8 mouse cellular contexts compared by ENCODE assay signal in genomic region chr19:55953207-55953606, GRCm38 (mm10).
DNase-seq lines count a peak whose midpoint lies in the region; ATAC-seq lines count a peak whose summit lies in the region.

No protein-coding gene starts in this region.

- 78% methylated on average over 3 of the region's 3 CpGs for WGBS in liver, embryonic 16.5 days (ENCODE audit: insufficient replicate concordance)
- WGBS in liver, embryonic 11.5 days: 73% methylated on average over 3 of the region's 3 CpGs

- no peaks in the 10 kb centered on the region; the same call in 1 of the 2 replicates for H3K4me1 ChIP-seq in liver, embryonic 16.5 days (ENCODE audit: control insufficient read depth, low read depth, low read length)
- no peaks in the 10 kb centered on the region for H3K4me1 ChIP-seq in liver, embryonic 11.5 days (replicated peaks; ENCODE audit: control insufficient read depth, insufficient read depth, low read length)

- H3K36me3 ChIP-seq in liver, embryonic 16.5 days (ENCODE audit: control insufficient read depth, insufficient read depth): no peaks in the 10 kb centered on the region; the same call in 1 of the 2 replicates
- H3K36me3 ChIP-seq in liver, embryonic 11.5 days (ENCODE audit: control insufficient read depth, insufficient read depth, low read length): no peaks in the 10 kb centered on the region

- H3K4me2 ChIP-seq in liver, embryonic 16.5 days (ENCODE audit: low read depth, low read length): no peak overlapping the region
- H3K4me2 ChIP-seq in liver, embryonic 11.5 days: no peak overlapping the region

- ATAC-seq in liver, embryonic 16.5 days (ENCODE audit: low read depth): no peak
- ATAC-seq in liver, embryonic 11.5 days (replicated peaks; ENCODE audit: low FRiP score): no peak
- ATAC-seq in CD4-positive, CD25-positive, alpha-beta regulatory T cell, adult 4 months: no peak
- ATAC-seq in megakaryocyte progenitor cell, adult 5-6 weeks (replicated peaks; ENCODE audit: poor library complexity): no peak

- no peak overlapping the region for H3K27ac ChIP-seq in liver, embryonic 16.5 days (ENCODE audit: low read length)
- H3K27ac ChIP-seq in liver, embryonic 11.5 days (ENCODE audit: low read depth, low read length): no peak overlapping the region

- DNase-seq in liver, embryonic 11.5 days (ENCODE audit: low spot score): no peak
- DNase-seq in cerebellum, postnatal 14 days: peak; percentile 56 to 69
- peak; percentile 20 to 24 for DNase-seq in heart, adult 9 months (ENCODE audit: low spot score in 2 of 2)
- peak; percentile 15 to 20 for DNase-seq in left cerebral cortex, adult 18-20 months (ENCODE audit: low spot score in 2 of 2)
- DNase-seq in right cerebral cortex, postnatal 4 days: peak; percentile 69

- no peak overlapping the region for H3K4me3 ChIP-seq in liver, embryonic 16.5 days (ENCODE audit: low read depth, low read length)
- no peak overlapping the region for H3K4me3 ChIP-seq in liver, embryonic 11.5 days (ENCODE audit: low read depth, low read length)

- H3K9me3 ChIP-seq in liver, embryonic 16.5 days (replicated peaks; ENCODE audit: control insufficient read depth, low read length): no peaks in the 10 kb centered on the region
- no peaks in the 10 kb centered on the region for H3K9me3 ChIP-seq in liver, embryonic 11.5 days (ENCODE audit: control insufficient read depth, low read length)

- no peaks in the 10 kb centered on the region for H3K27me3 ChIP-seq in liver, embryonic 16.5 days (ENCODE audit: control insufficient read depth, insufficient read depth, low read depth, low read length)
- no peaks in the 10 kb centered on the region for H3K27me3 ChIP-seq in liver, embryonic 11.5 days (replicated peaks; ENCODE audit: control insufficient read depth, insufficient read depth, low read length)

- 0 out of 2 replicates have a peak overlapping the region, but pooled peaks have one; percentile 8 for H3K9ac ChIP-seq in liver, embryonic 16.5 days (ENCODE audit: low read depth, low read length)
- H3K9ac ChIP-seq in liver, embryonic 11.5 days (ENCODE audit: low read depth, low read length): no peak overlapping the region
